Mouse (Mus musculus) heart, embryonic 11.5 days (tissue): ENCODE measurements around the gene H2-Q10. TPM values are rescaled to one million over a fixed set of nuclear protein-coding genes. Genes with fewer than 3 reads are reported as not detected.

Experiments used
- ATAC-seq: fragments of 200-750 bp; cut with Nextera tagmentation; replicated peaks from 2 replicates; pipeline ENCODE4 v1.8.0; 2017; ENCODE audit warnings: moderate library complexity; ENCODE audit not compliant: insufficient number of reproducible peaks, low FRiP score, low TSS enrichment
- H3K27ac ChIP-seq: fragments of 300-500 bp; sonication (generic); 2 replicates; pipeline ENCODE4 v1.5.1; 2014; ENCODE audit warnings: mild to moderate bottlenecking, low read depth, low read length
- H3K27me3 ChIP-seq: fragments of 300-500 bp; sonication (generic); 2 replicates; pipeline ENCODE4 v1.6.1; 2014; ENCODE audit warnings: mild to moderate bottlenecking, low read length, mixed read lengths; ENCODE audit not compliant: control insufficient read depth, insufficient read depth
- H3K36me3 ChIP-seq: fragments of 300-500 bp; sonication (generic); 2 replicates; pipeline ENCODE4 v1.6.1; 2014; ENCODE audit warnings: mild to moderate bottlenecking, low read length, moderate library complexity, mixed read lengths; ENCODE audit not compliant: control insufficient read depth, insufficient read depth
- H3K4me1 ChIP-seq: fragments of 300-500 bp; sonication (generic); 2 replicates; pipeline ENCODE4 v1.6.1; 2014; ENCODE audit warnings: low read length; ENCODE audit not compliant: control insufficient read depth, insufficient read depth
- H3K4me2 ChIP-seq: fragments of 300-500 bp; sonication (generic); 2 replicates; pipeline ENCODE4 v1.6.1; 2014; ENCODE audit warnings: mild to moderate bottlenecking, moderate library complexity
- H3K4me3 ChIP-seq: fragments of 300-500 bp; sonication (generic); 2 replicates; pipeline ENCODE4 v1.5.1; 2014; ENCODE audit warnings: low read depth, low read length
- H3K9ac ChIP-seq: fragments of 300-500 bp; sonication (generic); 2 replicates; pipeline ENCODE4 v1.6.1; 2014; ENCODE audit warnings: mild to moderate bottlenecking, low read depth, low read length, moderate library complexity
- H3K9me3 ChIP-seq: fragments of 300-500 bp; sonication (generic); replicated peaks from 2 replicates; pipeline ENCODE4 v1.6.1; 2016; ENCODE audit warnings: low read length; ENCODE audit not compliant: control insufficient read depth
- WGBS: fragments of 180-500 bp; shearing (Covaris S2); extraction: QIAGEN DNeasy Blood & Tissue Kit; methylation state at CpG from one replicate; pipeline ENCODE4 v1.1.7; 2014; ENCODE audit not compliant: insufficient replicate concordance; 5-methylcytosine and 5-hydroxymethylcytosine counted together
- polyA plus RNA-seq: library from polyadenylated mRNA; unstranded; fragments of >200 nt; fragmentation: Nextera tagmentation; extraction: Ambion mirVana; gene quantifications from 2 replicates; pipeline ENCODE4 v1.2.1, GENCODE M21; 2014

Gene H2-Q10
- polyA plus RNA-seq, 1 experiment from 2014 or later = 1.4 TPM

DNA sequence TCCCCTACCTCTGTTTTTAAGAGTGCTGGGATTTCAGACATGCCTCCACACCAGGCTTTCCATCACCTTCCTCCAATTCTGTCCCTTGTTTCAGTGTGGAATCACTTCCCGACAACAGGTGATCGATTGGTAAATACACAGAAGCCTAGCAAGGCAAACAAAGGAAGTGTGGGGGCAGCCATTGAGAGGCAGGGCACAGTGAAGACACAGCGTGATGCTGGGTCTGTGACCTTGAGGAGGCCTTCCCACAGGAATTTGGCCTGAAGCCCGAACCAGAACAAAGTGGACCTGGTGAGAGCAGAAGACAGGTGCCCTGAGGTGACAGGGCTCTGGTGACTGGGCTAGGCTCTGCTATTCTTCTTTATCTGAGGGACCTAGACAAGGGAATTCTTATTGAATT lies 15.8 kb downstream of the H2-Q10 start:
- WGBS = 35% methylated on average over 4 of the region's 4 CpGs
- no peaks in the 10 kb centered on the region for H3K36me3 ChIP-seq
- H3K27me3 ChIP-seq = peaks cover 4% of the 10 kb centered on the region
- H3K4me3 ChIP-seq = no peak overlapping the region
- no peaks in the 10 kb centered on the region for H3K9me3 ChIP-seq
- no peak overlapping the region for H3K27ac ChIP-seq
- H3K4me1 ChIP-seq = no peaks in the 10 kb centered on the region
- no peak overlapping the region for H3K4me2 ChIP-seq
- no peak for ATAC-seq
- H3K9ac ChIP-seq = no peak overlapping the region; the same call in 1 of the 2 replicates

DNA sequence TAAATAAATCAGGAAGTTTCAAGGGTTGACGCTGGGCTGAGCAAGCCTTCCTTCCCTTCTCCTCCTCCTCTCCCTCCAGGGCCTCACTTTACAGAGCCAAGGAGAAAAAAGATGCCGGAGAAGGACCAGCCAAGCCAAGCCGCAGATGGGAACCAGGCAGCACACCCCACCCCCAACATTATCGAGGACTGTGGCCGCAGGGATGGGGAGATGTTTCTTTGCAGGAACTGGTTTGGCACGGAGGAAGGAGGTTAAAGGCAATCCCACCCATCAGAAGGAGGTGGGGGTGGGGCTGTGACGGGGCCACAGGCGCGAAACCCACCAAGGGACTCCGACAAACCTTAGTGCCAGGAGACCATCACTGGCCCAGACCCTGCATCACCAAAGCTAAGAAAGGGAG lies 16.8 kb downstream of the H2-Q10 start:
- no peak overlapping the region for H3K9ac ChIP-seq
- WGBS = 36% methylated on average over 10 of the region's 10 CpGs
- no peaks in the 10 kb centered on the region for H3K36me3 ChIP-seq
- no peaks in the 10 kb centered on the region for H3K4me1 ChIP-seq
- ATAC-seq = no peak
- H3K9me3 ChIP-seq = no peaks in the 10 kb centered on the region
- H3K27ac ChIP-seq = no peak overlapping the region
- no peak overlapping the region for H3K4me3 ChIP-seq
- peaks cover 4% of the 10 kb centered on the region for H3K27me3 ChIP-seq
- H3K4me2 ChIP-seq = no peak overlapping the region

DNA sequence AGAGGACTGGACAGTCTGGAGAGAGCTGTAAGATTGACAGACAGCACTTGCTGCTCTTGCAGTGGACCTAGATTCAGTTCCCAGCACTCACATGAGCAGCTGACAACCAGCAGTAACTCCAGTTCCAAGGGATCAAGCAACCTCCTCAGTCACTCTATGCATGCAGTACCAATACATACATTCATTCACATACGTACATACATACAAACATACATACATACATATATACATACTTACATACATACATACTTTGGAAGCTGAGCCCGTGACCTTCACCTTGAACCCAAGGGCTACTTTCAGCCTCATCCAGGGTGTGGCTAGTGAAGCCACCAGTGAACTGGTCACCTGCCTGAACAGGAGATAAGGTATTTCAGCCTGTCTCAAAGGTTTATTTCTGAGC lies 18.2 kb downstream of the H2-Q10 start:
- Histone ChIP-seq H3K27me3 (peaks cover 4% of the 10 kb centered on the region), H3K36me3 (no peaks in the 10 kb centered on the region), H3K4me3 (no peak overlapping the region), H3K9ac (no peak overlapping the region), H3K4me2 (no peak overlapping the region), H3K9me3 (no peaks in the 10 kb centered on the region), H3K27ac (no peak overlapping the region), H3K4me1 (no peaks in the 10 kb centered on the region)
- WGBS = 86% methylated on average over 2 of the region's 2 CpGs
- no peak for ATAC-seq

DNA sequence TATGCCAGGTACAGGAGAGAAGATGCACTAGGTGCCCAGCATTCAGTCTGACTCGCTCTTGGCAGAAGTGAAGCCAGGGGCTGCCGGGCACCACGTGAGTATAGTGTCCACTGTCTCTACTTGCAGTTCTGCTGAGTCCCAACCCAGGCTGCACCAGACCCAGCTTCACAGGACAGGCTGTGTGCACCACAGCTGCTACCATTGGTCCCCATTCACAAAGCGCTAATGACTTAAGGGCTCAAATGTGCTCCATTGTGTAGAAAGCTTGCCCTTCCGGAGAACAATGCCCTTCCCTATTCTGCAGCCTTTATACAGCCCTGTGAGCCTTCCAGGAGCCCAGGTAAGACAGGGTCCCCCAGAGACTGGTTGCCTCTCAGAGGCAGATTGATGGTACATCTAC lies 20.4 kb downstream of the H2-Q10 start:
- Histone ChIP-seq H3K4me2 (no peak overlapping the region), H3K9me3 (no peaks in the 10 kb centered on the region), H3K4me1 (no peaks in the 10 kb centered on the region), H3K36me3 (no peaks in the 10 kb centered on the region), H3K9ac (no peak overlapping the region), H3K27ac (no peak overlapping the region), H3K27me3 (peaks cover 4% of the 10 kb centered on the region), H3K4me3 (no peak overlapping the region)
- no peak for ATAC-seq
- WGBS = 70% methylated on average over 5 of the region's 5 CpGs

DNA sequence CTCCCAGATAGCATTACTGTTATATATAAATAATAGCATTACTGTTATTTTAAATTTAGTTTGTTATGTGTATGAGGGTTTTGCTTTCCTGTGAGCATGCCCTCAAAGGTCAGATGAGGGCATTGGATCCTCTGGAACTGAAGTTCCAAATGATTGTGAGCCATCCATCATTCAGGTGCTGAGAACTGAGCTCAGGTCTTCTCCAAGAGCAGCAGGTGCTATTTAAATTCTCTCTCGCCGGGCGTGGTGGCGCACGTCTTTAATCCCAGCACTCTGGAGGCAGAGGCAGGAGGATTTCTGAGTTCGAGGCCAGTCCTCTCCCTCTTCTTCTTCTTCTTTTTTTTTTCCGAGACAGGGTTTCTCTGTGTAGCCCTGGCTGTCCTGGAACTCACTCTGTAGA lies 27.2 kb downstream of the H2-Q10 start:
- 96% methylated on average over 7 of the region's 7 CpGs for WGBS
- H3K4me2 ChIP-seq = no peak overlapping the region
- H3K27ac ChIP-seq = no peak overlapping the region
- H3K36me3 ChIP-seq = no peaks in the 10 kb centered on the region
- no peaks in the 10 kb centered on the region for H3K9me3 ChIP-seq
- no peak overlapping the region for H3K9ac ChIP-seq
- no peak for ATAC-seq
- H3K27me3 ChIP-seq = no peaks in the 10 kb centered on the region
- H3K4me1 ChIP-seq = no peaks in the 10 kb centered on the region
- no peak overlapping the region for H3K4me3 ChIP-seq

DNA sequence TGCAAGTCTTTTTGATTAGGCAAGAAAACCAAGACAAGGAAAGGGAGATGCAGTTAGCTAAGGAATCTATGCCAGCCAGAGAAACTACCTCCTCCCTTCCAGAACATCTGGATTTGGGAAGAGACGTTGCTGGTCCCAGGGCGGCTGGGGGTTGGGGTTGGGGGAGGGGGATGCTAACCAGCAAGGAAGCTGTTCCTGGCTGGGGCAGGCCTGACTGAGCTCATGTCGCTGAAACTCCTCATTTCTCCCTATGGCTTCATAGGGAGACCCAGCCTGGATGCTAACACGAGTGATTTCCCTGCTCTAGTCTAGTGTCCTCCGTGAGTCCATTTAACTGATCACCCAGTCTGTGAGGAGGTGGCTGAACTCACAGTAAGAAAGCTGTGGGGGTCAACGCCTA lies 32.3 kb downstream of the H2-Q10 start:
- ATAC-seq = no peak
- no peak overlapping the region for H3K4me2 ChIP-seq

DNA sequence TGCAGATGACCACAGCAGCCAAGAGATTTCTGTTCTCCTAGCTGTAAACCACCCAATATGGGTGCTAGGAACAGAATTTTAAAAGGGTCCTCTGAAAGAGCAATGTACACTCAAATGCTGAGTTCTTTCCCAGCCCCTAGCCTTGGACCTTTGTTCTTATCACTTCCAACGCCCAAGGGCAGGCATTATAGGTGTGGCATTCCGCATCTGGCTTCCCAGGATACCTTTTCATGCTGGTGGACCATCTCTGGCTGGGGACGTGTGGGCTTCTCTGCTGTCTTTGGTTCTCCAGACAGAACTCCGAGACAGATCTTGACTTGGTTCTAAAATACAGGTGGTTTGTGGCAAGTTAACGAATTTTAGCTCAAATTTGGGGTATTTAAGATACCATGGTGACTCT lies 32.9 kb downstream of the H2-Q10 start:
- Histone ChIP-seq H3K27me3 (peaks cover 42% of the 10 kb centered on the region), H3K9me3 (no peaks in the 10 kb centered on the region), H3K4me3 (no peak overlapping the region), H3K4me2 (no peak overlapping the region), H3K4me1 (no peaks in the 10 kb centered on the region), H3K27ac (no peak overlapping the region), H3K36me3 (no peaks in the 10 kb centered on the region), H3K9ac (no peak overlapping the region)
- ATAC-seq = no peak
- 43% methylated on average over 5 of the region's 5 CpGs for WGBS

More for the DNA sequence above, 32.3 kb downstream of the H2-Q10 start:
- Histone ChIP-seq H3K4me1 (no peaks in the 10 kb centered on the region), H3K27ac (no peak overlapping the region), H3K27me3 (peaks cover 37% of the 10 kb centered on the region), H3K4me3 (no peak overlapping the region), H3K9ac (no peak overlapping the region), H3K9me3 (no peaks in the 10 kb centered on the region), H3K36me3 (no peaks in the 10 kb centered on the region)
- WGBS = 16% methylated on average over 6 of the region's 6 CpGs

DNA sequence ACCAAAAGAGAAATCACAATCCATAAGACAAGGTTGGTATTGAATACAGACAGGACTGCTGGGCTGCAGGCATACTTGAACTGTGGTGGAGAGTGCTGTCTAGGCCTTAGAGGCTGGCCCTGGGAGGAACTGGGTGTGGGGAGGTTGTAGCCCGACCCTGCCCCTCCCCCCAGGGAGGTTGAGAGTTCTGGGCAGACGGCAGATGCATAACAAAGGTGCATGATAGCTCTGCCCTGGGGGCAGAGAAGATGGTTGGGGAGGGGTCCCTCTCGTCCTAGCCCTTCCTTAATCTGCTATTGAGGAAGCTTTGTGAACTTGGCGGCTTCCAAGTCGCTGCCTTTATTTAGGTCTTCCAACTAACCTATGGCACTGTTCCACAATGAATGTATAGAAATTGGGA lies 34.0 kb downstream of the H2-Q10 start:
- peaks cover 49% of the 10 kb centered on the region for H3K27me3 ChIP-seq
- H3K36me3 ChIP-seq = no peaks in the 10 kb centered on the region
- no peaks in the 10 kb centered on the region for H3K9me3 ChIP-seq
- no peaks in the 10 kb centered on the region for H3K4me1 ChIP-seq
- H3K4me3 ChIP-seq = no peak overlapping the region
- ATAC-seq = no peak
- no peak overlapping the region for H3K4me2 ChIP-seq
- H3K27ac ChIP-seq = no peak overlapping the region
- 26% methylated on average over 5 of the region's 5 CpGs for WGBS
- H3K9ac ChIP-seq = no peak overlapping the region

DNA sequence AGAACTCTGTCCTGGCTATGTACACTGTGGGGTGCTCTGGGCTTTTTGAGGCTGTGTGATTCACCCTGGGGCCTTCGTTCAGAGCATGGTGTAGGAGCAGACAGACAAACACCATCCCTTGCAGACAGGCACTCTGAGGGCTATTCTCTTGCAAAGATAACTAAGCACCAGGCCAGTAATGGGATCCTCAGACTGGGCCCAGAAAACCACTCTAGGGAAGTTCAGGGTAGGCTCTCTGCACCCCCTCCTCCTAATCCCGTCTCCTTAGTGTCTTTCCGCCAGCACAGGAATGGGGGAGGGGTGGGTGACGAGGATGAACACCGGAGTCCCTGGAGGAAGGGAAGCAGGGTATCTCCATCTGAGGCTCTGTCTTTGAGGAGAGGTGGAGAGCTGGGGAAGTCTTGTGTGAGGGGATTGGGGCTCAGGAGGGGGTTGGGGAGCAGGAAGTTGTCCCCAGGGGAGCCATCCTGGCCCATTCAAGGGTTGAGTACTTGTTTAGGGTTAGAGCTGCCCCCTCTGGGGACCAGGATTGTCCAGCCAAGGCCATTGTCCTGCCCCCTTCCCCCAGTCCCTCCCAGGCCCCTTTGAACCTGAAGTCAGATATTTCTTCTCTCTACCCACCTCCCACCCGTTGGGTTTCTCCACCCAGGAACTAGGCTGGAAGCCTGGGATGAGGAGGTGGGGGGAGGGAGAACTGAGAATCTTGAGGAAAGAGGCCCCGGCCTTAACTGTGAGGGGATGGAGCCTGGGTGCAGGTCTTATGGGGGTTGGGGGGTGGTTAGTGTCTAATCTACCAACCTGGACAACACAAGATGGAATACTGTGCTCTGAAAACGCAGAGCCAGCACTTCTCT lies 35.0 kb downstream of the H2-Q10 start:
- Histone ChIP-seq H3K36me3 (no peaks in the 10 kb centered on the region), H3K9me3 (no peaks in the 10 kb centered on the region), H3K9ac (no peak overlapping the region), H3K27ac (no peak overlapping the region), H3K4me2 (no peak overlapping the region), H3K27me3 (peaks cover 52% of the 10 kb centered on the region), H3K4me1 (no peaks in the 10 kb centered on the region), H3K4me3 (no peak overlapping the region)
- 15% methylated on average over 8 of the region's 8 CpGs for WGBS
- ATAC-seq = no peak
